Mouse (Mus musculus) C2C12 (cell line): ENCODE measurements at regions not wholly inside any gene's neighbourhood (a gene's known extent, or its start where the extent isn't known, plus 50 kb on each side); places are given as distances from the start of the nearest gene placed in this dataset.

Source experiments
- CEBPB ChIP-seq: IDR thresholded peaks from one replicate; pipeline ENCODE4 v1.6.1; 2011; ENCODE audit warnings: low read depth, mild to moderate bottlenecking, control low read depth, moderate library complexity
- CTCF ChIP-seq: IDR thresholded peaks from one replicate; pipeline ENCODE4 v1.5.1; 2011; ENCODE audit not compliant: control insufficient read depth, insufficient read depth, insufficient read length
- MAX ChIP-seq: IDR thresholded peaks from one replicate; pipeline ENCODE4 v1.6.1; 2011; ENCODE audit warnings: mild to moderate bottlenecking, control low read depth
- MYOD1 ChIP-seq: IDR thresholded peaks from one replicate; pipeline ENCODE4 v1.6.1; 2011; ENCODE audit warnings: low read depth; ENCODE audit not compliant: control insufficient read depth, insufficient read length
- MYOG ChIP-seq: IDR thresholded peaks from one replicate; pipeline ENCODE4 v1.6.1; 2011; ENCODE audit not compliant: control insufficient read depth, insufficient read length; ENCODE audit errors: extremely low read depth
- USF1 ChIP-seq: IDR thresholded peaks from one replicate; pipeline ENCODE4 v1.6.1; 2011; ENCODE audit warnings: low read depth, mild to moderate bottlenecking, control low read depth, moderate library complexity

DNA sequence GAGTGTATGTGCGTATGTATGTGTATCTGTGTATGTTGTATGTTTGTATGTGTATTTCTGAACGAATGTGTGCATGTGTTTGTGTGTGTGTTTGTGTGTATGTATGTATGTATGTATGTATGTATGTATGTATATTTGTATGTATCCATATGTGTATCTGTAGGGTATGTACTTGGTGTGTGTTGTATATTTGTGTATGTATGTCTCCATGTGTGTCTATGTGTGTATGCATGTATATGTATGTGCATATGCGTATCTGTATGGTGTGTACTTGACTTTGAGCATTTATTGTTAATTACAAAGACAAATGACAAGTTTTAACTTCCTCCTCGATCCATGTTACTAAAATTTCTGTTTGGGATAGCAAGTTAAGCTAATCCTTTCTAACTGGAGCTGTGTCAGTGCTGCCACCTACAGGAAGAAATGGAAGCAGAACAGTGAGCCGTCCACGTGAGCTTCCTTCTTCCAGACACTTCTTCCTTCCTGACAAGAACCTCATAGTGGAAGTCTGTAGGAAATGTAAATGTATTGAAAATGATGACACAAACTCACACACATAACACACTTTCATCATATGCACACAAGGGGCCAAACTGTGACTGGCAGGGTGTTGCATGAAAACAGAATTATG lies 268.4 kb upstream of the Rspo3 start:
- TF ChIP-seq CTCF (peak; percentile 48), USF1 (peak; percentile 53), CEBPB (no peak), MYOD1 (no peak), MAX (no peak), MYOG (no peak)
